Mouse (Mus musculus): Measurements from ENCODE around the gene Card9. TPM values are rescaled to one million over a fixed set of nuclear protein-coding genes. Genes with fewer than 3 reads are reported as not detected.

Card9 gene
- polyA plus RNA-seq, 1 experiment from 2014 or later, result 1.9 TPM

DNA sequence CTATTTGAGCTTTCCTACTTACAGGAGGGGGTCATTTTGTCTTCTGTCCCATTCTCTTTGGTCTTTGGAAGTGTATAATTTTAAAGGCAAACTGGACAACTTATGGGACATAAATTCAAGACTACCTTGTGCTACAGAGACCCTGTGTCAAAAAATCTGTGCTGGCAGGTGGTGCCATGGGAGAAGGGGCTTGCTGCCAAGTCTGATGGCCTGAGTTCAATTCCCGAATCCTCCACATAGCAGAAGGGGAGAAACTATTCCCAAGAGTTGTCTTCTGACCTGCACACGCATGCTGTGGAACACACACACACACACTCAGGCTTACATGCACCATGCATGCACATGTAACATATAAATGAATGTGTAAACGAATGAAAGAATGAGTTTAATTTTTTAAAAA, 54.0 kb downstream of the Card9 start:
- no peaks in the 10 kb centered on the region for H3K27me3 ChIP-seq (ENCODE audit: low read depth, poor library complexity, severe bottlenecking)
- WGBS, result 83% methylated on average over 3 of the region's 3 CpGs
- no peak overlapping the region for H3K4me3 ChIP-seq
- H3K36me3 ChIP-seq, result no peaks in the 10 kb centered on the region
- no peak for DNase-seq (ENCODE audit: low spot score)
- no peaks in the 10 kb centered on the region for H3K9me3 ChIP-seq (replicated peaks)
- no peak overlapping the region for H3K27ac ChIP-seq (replicated peaks)
- peaks cover 17% of the 10 kb centered on the region for H3K4me1 ChIP-seq

DNA sequence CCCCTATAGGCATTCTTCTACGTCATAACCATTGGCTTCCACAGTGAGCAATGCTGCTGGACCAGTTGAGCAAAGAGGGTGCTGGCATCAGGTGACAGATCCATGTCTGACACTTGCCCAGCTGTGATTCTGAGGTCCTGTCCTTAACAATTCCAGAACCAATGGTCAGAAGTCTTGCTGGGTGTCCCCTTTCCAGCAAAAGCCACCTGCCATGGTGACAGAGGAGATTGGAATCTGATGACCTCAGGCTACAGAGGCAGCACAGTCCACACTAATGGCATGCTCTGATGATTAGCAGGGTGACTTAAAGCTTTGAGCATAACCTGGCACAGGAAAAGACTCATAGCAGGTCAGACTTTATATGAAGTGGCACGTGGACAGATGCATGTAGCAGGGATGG, 55.2 kb downstream of the Card9 start:
- no peaks in the 10 kb centered on the region for H3K9me3 ChIP-seq (replicated peaks)
- H3K27ac ChIP-seq (replicated peaks), result no peak overlapping the region
- H3K27me3 ChIP-seq (ENCODE audit: low read depth, poor library complexity, severe bottlenecking), result no peaks in the 10 kb centered on the region
- no peak for DNase-seq (ENCODE audit: low spot score)
- peaks cover 20% of the 10 kb centered on the region for H3K4me1 ChIP-seq
- WGBS, result 84% methylated on average over 2 of the region's 2 CpGs
- H3K36me3 ChIP-seq, result no peaks in the 10 kb centered on the region
- H3K4me3 ChIP-seq, result no peak overlapping the region

DNA sequence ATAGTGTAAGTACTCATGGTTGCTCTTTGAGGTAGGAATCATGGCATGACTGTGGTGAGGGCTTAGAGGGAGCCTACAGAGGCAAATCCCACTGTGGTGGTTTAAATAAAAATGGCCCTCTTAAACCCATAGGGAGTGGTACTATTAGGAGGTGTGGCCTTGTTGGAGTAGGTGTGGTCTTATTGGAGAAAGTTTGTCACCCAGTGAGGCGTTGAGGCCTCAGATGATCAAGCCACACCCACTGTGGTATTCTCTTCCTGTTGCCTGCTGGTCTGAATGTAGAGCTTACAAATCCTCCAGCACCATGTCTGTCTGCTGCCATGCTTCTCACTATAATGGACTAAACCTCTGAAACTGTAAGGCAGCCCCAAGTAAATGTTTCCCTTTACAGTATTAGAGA, 56.0 kb downstream of the Card9 start:
- Histone ChIP-seq H3K27me3 (ENCODE audit: low read depth, poor library complexity, severe bottlenecking) (peaks cover 8% of the 10 kb centered on the region), H3K36me3 (no peaks in the 10 kb centered on the region), H3K27ac (replicated peaks) (no peak overlapping the region), H3K9me3 (replicated peaks) (no peaks in the 10 kb centered on the region), H3K4me1 (peaks cover 23% of the 10 kb centered on the region), H3K4me3 (no peak overlapping the region)
- 57% methylated on average over 1 of the region's 1 CpGs for WGBS
- no peak for DNase-seq (ENCODE audit: low spot score)

Other genes starting within 250 kb of the Card9 start
- gene Nacc2, start 237.7 kb downstream of the Card9 start, polyA plus RNA-seq (2016; fragmentation: Nextera tagmentation; extraction: Ambion mirVana), result 4.3 and 5.6 TPM in 2 replicates
- 0.35 and 0.49 TPM in 2 replicates for gene Lhx3, start 152.6 kb downstream of the Card9 start, polyA plus RNA-seq (2016; fragmentation: Nextera tagmentation; extraction: Ambion mirVana)
- 21.0 and 21.3 TPM in 2 replicates for gene Qsox2, start 123.4 kb downstream of the Card9 start, polyA plus RNA-seq (2016; fragmentation: Nextera tagmentation; extraction: Ambion mirVana)
- 0.02 and 0.07 TPM in 2 replicates for gene Ccdc187, start 66.4 kb downstream of the Card9 start, polyA plus RNA-seq (2016; fragmentation: Nextera tagmentation; extraction: Ambion mirVana)
- 87.6 and 103 TPM in 2 replicates for gene Gpsm1, start 45.4 kb downstream of the Card9 start, polyA plus RNA-seq (2016; fragmentation: Nextera tagmentation; extraction: Ambion mirVana)
- gene Dnlz, start 8.8 kb downstream of the Card9 start, polyA plus RNA-seq (2016; fragmentation: Nextera tagmentation; extraction: Ambion mirVana), result 35.1 and 39.2 TPM in 2 replicates
- gene Snapc4, start 19.7 kb upstream of the Card9 start, polyA plus RNA-seq (2016; fragmentation: Nextera tagmentation; extraction: Ambion mirVana), result 32.5 and 34.4 TPM in 2 replicates
- gene Entr1, start 28.4 kb upstream of the Card9 start, polyA plus RNA-seq (2016; fragmentation: Nextera tagmentation; extraction: Ambion mirVana), result 128 and 132 TPM in 2 replicates
- gene Pmpca, start 28.4 kb upstream of the Card9 start, polyA plus RNA-seq (2016; fragmentation: Nextera tagmentation; extraction: Ambion mirVana), result 156 TPM in 2 replicates
- gene Inpp5e, start 48.3 kb upstream of the Card9 start, polyA plus RNA-seq (2016; fragmentation: Nextera tagmentation; extraction: Ambion mirVana), result 23.4 and 31.3 TPM in 2 replicates
- 21.4 and 28.7 TPM in 2 replicates for gene Sec16a, start 84.3 kb upstream of the Card9 start, polyA plus RNA-seq (2016; fragmentation: Nextera tagmentation; extraction: Ambion mirVana)
- 30.1 and 38.3 TPM in 2 replicates for gene Notch1, start 155.7 kb upstream of the Card9 start, polyA plus RNA-seq (2016; fragmentation: Nextera tagmentation; extraction: Ambion mirVana)
- 68.5 and 85.7 TPM in 2 replicates for gene Egfl7, start 219.1 kb upstream of the Card9 start, polyA plus RNA-seq (2016; fragmentation: Nextera tagmentation; extraction: Ambion mirVana)
- not detected in 2 replicates for gene Gm20532, start 225.7 kb upstream of the Card9 start, polyA plus RNA-seq (2016; fragmentation: Nextera tagmentation; extraction: Ambion mirVana)
- gene Agpat2, start 243.5 kb upstream of the Card9 start, polyA plus RNA-seq (2016; fragmentation: Nextera tagmentation; extraction: Ambion mirVana), result 9.0 and 10.6 TPM in 2 replicates